Mouse (Mus musculus) adrenal gland, postnatal 25 days (tissue): ENCODE measurements around the gene Fam47e. TPM values are rescaled to one million over a fixed set of nuclear protein-coding genes. Genes with fewer than 3 reads are reported as not detected.

Experiments used
- DNase-seq: peaks from one replicate; pipeline ENCODE4 v3.0.0; 2021; ENCODE audit warnings: mixed read lengths
- total RNA-seq: library from RNA; stranded (reverse); gene quantifications from 2 replicates; pipeline ENCODE4 v1.2.3, GENCODE M21; 2021

The Fam47e gene
- total RNA-seq, 1 experiment from 2014 or later, result not detected

DNA sequence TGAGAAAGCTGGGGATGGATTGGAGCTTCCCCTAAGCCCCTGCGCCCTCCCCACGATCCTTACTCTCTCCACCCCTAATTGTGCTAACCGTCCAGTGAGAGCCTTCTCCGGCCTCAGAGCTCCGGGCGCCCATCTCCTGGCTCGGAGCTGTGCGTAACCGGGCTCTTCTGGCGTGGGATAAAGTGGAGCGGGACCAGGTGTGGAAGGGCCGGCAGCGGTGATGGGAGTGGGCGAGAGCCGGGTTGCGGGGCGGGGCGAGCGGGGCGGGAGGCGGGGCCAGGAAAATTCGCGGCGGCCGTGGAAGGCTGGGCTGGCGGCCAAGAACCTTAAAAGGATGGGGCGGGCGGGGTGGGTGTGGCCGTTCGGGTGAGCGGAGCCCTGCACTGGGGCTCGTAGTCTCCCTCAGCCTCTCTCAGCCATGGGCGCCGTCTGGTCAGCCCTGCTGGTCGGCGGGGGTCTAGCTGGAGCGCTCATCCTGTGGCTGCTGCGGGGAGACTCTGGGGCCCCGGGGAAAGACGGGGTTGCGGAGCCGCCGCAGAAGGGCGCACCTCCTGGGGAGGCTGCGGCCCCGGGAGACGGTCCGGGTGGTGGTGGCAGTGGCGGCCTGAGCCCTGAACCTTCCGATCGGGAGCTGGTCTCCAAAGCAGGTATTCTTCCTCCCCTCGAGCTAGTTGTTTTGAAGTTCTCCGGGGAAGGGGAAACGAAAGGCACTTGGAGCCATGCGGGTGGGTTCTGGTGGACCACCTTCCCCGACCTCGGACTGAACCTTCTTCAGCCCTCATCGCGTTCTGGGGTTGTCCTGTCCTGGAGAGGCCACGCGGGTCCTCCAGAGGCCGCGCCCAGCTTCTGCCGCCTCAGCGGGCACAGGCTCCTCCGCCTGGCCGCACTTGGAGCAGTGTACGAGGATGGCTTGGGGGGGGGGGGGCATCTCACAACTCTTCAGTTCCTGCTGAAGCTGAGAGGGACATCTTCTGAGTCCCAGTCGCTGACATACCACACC is 48.1 kb downstream of the Fam47e start, which contains the start of gene Stbd1:
Gene Stbd1, plus strand, starts transcription at position 351 of the 1,000 bp plus-strand sequence.
- peak; percentile 85 for DNase-seq

DNA sequence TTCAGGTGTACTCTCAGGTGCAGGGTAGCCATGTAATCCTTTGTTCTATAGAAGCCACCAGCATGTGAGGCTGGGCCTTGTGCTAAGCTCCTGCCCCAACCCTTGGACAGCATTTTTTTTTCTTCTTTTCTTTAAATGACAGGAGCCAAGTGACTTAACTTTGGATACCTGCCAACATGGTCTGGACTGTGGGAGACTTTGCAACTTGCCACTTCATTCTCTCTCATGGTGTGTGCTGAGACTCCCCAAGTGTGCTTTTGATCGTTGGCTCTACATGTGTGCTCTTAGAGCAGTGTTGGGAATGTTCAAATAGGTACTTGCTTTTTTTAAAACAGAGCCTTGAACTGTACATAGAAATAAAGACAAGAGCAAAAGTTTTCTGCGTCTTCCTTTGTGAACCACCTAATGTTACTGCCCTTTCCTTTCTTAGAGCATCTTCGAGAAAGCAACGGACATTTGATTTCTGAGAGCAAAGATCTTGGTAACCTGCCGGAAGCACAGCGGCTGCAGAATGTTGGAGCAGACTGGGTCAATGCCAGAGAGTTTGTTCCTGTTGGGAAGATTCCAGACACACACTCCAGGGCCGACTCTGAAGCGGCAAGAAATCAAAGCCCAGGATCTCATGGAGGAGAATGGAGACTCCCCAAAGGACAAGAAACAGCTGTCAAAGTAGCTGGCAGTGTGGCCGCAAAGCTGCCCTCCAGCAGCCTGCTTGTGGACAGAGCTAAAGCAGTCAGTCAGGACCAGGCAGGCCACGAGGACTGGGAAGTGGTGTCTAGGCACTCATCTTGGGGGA is 49.8 kb downstream of the Fam47e start:
- peak; percentile 14 for DNase-seq

DNA sequence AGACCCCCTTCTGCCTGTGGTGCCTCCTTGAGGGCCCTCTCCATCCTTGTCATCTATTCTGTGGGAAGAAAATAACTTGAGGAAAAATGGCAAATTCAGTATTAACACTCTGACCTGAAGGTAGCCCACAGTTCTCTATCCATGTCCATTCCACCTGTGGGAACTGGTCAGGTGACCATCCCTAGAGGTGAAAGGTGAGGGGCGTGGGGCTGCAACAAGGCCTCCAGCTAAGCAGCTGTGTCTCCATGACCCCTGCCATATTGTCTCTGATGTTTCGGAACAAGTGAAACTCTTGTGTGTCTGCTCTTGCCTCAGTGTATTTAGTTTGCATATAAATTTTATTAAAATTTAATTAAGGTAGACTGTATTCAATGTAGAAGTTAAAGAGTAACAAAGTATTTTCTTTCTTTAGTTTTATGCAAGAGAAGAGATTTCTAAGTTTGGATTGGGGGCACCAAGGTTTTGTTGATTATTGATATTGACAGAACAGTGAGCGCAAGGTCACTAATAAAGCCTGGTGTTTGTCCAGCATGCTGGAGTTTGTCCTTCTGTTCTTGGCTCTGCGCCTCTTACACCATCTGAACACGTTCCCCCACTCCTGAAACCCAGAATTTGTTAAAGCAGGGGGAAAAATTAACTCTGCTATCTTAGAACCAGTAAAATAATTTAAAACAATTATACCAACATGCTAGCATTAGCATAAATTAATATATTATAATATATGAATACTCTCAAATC is 52.8 kb downstream of the Fam47e start:
- no peak for DNase-seq

DNA sequence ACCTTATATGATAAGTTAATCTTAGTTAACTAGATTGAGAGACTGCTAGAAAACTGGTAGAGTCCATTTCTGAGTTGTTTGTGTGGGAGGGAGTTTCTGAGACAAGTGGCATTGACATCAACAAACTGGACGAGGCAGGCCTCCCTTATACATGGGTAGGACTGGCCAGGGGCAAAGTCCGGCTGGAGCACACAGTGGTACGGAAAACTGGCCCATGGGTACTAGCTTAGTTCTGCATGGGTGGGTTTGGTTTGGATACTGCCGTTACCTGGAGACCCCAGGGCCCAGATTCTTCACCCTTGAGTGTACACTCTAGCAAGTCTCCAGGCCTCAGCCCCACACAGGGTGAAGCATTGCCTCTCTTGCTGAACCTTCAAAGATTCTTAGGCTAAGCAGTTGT is 57.9 kb downstream of the Fam47e start:
- DNase-seq, result no peak

DNA sequence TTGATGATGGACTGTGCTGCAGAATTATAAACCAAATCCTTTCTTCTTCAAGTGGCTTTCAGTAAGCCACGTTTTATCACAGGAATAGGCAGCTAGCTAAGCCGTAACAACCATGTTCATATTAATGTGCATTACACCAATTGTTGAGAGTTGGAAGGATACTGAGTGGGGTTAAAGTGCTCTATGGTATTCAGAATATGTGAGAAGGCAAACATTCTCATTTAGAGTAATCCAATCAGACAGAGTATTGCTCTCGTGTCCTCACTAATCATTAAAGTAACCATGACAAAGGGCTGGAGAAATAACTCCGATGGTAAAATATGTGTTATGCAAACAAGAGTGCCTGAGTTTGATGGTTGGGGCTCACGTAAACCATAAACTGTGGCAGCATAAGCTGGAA is 67.0 kb downstream of the Fam47e start:
- no peak for DNase-seq

DNA sequence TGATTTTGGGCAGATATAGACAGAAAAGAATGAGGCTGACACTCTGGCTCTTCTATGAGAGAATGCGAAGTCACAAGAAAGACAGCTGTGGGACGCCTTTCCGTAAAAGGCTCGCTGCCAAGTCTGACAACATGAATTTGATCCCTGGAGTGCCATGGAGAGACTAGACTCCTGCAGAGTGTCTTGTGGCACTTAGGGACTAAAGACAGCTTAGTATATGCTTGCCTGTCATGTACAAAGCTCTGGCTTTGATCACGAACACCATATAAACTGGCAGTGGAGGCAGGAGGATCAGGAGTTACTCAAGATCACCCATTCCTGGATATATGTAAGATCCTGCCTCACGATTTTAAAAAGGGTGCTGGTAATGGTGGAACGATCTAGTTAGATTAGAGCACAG is 73.0 kb downstream of the Fam47e start:
- no peak for DNase-seq

DNA sequence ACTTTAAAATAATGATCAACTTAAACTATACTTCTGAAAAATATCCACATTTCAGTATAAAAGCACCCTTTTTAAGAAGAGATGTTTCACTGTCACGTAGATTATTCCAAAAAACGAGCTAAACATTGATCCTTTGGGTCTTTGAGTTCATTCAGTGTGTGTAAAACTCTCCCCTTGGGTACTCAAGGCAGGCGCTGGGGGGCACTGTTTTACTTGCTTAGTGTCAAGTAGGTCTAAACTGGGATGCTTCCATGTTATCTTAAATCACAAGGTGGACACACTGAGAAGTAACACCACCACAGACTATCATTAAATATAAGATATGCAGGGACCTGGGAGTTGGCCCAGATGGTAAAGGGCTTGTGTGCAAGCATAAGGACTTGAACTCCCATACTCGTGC is 78.7 kb downstream of the Fam47e start:
- no peak for DNase-seq

DNA sequence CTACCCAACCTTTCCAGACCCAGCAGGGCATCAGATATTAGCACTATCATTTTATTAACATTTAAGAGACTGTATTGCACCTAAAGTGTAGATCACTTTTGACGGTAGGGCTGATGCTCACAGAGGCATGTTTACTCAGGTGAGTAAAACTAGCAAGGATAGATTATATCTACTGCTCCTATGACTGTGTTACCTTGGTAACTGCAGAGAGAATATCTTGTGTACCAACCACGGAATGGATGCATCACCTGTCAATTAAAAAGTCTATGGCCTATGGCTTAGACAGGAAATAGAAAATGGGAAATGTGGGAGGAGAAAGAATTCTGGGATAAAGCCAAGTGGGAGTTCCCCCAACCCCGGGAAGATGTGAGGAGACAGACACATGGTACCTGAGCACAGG is 80.0 kb downstream of the Fam47e start:
- no peak for DNase-seq

DNA sequence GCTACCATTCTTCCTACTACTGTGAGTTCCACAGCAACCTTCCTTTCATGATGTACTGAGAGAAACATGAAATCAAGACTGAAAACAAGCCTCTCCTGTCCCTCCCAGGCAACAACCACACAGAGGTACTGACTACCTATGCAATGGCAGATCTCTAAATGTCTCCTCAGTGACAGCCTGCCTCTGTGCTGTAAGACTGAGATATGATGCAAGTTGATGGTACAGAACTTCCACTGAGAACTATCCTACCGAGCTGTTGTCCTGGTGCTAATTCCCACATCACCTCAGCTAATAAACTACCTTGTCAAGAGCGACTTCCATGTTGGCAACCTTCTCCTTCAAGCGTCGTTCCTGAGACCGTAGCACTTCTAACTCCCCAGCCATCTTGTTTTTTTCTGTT is 81.0 kb downstream of the Fam47e start:
- DNase-seq, result no peak

DNA sequence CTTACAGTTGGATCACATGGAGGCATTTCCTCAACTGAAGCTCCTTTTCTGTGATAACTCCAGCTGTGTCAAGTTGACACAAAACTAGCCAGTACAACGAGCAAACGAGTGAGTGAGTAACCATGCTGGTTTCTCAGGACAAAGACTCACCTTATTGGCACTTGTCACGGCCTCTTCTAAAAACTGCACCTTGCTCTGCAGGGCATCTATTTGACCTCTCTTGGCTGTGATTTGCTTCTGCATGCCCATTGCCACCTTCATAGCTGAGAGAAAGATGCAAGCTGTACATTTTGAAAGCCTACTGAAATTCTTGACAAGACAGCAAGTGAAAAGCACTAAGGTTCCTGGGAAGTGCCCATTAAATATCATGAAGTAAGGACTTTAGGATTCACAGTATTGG is 86.0 kb downstream of the Fam47e start:
- no peak for DNase-seq

Other genes with a start within 250 kb of the Fam47e start
- gene Sdad1, start 244.6 kb upstream of the Fam47e start, total RNA-seq, result 30.5 and 36.1 TPM in 2 replicates
- gene Cxcl9, start 227.0 kb upstream of the Fam47e start, total RNA-seq, result 0.88 and 0.90 TPM in 2 replicates
- 50.0 and 51.8 TPM in 2 replicates for gene Art3, start 223.2 kb upstream of the Fam47e start, total RNA-seq
- 1.1 and 1.2 TPM in 2 replicates for gene Cxcl10, start 206.2 kb upstream of the Fam47e start, total RNA-seq
- gene Nup54, start 119.8 kb upstream of the Fam47e start, total RNA-seq, result 30.1 and 33.5 TPM in 2 replicates
- gene Scarb2, start 48.2 kb upstream of the Fam47e start, total RNA-seq, result 62.2 and 65.1 TPM in 2 replicates
- 4.9 and 5.4 TPM in 2 replicates for gene Stbd1, start 48.0 kb downstream of the Fam47e start, total RNA-seq
- gene Ccdc158, start 120.2 kb downstream of the Fam47e start, total RNA-seq, result 0.49 and 1.00 TPM in 2 replicates
- gene Shroom3, start 128.4 kb downstream of the Fam47e start, total RNA-seq, result 10.5 and 12.8 TPM in 2 replicates